Mouse (Mus musculus) gastrocnemius, postnatal 14 days (tissue): ENCODE measurements around the gene Ppip5k2. TPM values are rescaled to one million over a fixed set of nuclear protein-coding genes. Genes with fewer than 3 reads are reported as not detected.

Source experiments
- DNase-seq: peaks from one replicate; pipeline ENCODE4 v3.0.0; 2021; ENCODE audit warnings: mixed read lengths
- intact Hi-C: fragments of 180-260 bp; cut with DNase I; formaldehyde crosslinking; loops from one replicate; pipeline ENCODE4 v1.15.1; 2025; ENCODE audit warnings: low total_unique reads
- total RNA-seq, 2 experiments: library from RNA; stranded (reverse); gene quantifications; 2 replicates each; pipeline ENCODE4 v1.2.3; 2021

Ppip5k2 gene
- total RNA-seq, 2 experiments from 2014 or later, result 2.7 to 3.8 TPM

DNA sequence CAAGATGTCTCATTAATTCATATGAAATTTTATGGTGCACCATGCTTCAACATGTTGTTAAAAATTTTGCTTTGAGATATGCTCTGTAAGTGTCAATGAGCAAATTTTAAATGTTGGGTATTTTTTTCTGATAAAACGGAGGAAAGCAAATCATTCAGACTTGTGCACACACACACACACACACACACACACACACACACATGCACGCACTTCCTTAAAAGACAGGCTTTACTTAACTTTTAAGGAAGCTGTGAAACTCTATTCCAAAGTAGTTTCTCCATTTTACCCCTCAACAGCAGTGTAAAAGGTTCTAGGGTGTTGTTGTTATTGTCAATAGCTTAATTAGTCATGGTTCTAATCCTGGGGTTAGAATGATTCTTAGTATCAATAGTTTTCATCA, 94.1 kb downstream of the Ppip5k2 start:
- intact Hi-C loops, result no loop called here
- DNase-seq, result no peak

DNA sequence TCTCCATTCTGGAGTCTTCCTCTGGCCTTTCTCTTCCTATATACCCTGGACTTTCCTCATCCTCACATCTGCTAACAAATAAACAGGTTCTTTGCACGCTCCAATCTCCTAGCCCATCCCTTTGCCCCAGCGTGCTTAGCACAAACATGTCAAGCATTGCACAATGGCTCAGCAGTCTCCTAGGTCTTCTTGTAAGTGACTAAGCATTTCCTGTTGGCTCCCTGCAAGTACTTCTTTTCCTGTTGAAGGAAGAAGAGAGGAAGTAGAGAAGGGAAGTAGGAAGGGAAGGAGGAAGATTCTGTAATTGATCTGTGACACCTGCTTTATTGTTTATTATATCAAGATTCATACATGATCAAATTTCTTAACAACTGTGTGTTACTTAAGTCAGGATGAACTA, 97.4 kb downstream of the Ppip5k2 start:
- intact Hi-C loops, result no loop called here
- no peak for DNase-seq

DNA sequence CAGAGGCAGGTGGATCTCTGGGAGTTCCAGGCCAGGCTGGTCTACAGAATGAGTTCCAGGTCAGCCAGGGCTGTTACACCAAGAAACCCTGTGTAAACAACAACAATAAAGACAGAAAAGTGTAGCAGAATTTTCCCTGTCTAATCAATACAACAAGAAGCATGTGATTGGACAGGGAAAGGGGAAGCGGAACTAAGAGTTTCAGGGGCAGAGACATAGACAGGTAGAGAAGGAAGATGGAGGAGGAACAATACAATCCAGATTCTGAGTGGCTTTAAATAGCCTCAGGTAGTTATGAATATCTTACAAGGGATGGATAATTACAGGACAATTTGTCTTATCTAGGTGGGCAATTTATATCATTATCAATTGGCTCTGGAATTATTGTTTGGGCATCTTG, 102.9 kb downstream of the Ppip5k2 start:
- intact Hi-C loops, result no loop called here
- DNase-seq, result no peak

DNA sequence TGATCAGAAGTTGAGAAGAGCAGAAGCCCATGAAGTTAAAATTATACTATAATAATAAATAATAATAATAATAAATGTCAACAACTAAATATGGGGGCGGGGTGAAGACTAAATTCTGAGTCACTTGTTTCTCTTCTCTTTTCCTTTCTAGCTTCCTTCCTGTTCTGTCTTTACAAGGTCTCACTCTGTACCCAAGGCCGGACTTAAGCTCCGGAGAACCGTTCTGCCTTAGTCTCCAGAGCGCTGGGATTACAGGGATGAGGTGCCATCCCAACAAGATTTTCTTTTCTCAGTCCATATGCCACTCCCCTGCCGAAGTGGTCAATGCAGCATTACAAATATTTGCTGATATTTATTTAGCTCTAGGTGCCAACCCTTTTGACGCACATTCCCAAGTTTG, 107.9 kb downstream of the Ppip5k2 start:
- no peak for DNase-seq
- intact Hi-C loops, result no loop called here

DNA sequence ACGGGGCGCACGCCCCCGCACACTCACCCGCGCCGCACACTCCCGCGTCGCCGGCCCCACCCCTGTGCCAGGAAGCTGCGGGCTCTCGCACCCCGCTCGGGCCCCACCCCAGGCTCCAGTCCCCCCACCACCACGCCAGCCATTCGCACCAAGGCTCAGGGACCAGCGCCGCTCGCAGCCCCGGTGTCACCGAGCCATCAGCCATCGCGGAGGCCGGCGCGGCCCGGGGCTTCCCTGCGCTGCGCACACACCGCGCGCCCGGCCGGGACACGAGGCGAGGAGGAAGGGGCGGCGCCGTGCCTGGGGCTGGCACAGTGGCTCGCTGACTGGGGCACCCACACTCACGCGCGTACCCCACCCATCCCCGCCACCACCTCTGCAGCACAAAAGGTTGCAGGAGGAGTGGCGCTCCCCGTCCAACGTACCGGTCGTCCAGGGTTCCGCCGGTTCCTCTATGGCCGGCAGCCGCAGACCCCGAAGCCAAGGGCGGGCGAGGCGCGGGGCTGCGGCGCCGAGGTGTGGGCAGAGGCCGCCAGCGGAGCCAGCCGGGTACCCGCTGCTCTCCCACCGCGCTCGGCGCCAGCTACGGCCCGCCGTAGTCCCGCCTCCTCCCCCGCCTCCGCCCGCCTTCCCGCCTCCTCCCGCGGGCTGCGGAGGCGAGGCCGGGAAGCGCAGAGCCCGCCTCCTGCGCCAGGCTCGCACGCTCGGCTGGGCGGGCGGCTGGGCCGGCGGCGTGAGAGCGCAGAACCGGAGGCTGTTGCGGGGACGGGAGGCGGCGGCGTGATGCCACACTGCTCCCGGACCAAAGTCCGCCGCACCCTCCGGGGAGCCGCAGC, 108.6 kb downstream of the Ppip5k2 start, which contains the start of gene D1Ertd622e:
D1Ertd622e (minus strand) TSS at position 669 of the 836 bp plus-strand sequence.
- intact Hi-C loops, result no loop called here
- DNase-seq, result peak; percentile 80

DNA sequence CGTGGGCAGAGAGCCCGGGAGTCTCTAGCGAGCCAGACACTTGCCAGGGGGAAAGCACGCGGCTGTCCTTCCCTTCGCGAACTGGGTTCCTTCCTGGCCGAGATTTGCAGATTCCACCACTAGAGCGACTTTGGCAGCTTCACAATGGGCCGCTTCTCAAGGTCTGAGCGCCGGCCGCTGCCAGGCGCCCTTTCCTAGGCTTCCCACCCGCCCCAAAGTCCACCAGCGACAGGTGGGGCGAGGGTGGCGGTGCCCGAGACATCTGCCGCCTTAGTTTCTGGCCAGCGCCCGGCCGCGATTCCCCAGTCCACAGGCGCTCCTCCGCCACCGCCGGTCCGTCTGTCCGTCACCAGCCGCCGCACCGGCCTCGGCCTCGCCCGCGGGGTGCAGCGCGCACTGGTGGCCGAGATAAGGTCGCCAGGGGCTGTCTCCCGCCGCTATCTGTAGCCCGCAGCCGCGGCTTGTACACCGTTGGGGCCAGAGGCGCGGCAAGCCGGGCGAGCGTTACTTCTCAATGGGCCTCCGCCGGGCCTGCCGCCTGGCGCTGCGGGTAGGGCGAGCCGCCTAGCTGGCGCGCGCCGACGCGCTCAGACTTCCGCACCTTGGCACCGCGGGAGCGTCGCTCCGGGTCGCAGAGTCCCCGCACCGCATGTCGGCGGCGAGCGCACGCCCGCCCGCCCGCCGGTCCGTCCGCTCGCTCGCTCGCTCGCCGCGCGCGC, 109.4 kb downstream of the Ppip5k2 start:
- intact Hi-C loops, result no loop called here
- peak; percentile 78 for DNase-seq

DNA sequence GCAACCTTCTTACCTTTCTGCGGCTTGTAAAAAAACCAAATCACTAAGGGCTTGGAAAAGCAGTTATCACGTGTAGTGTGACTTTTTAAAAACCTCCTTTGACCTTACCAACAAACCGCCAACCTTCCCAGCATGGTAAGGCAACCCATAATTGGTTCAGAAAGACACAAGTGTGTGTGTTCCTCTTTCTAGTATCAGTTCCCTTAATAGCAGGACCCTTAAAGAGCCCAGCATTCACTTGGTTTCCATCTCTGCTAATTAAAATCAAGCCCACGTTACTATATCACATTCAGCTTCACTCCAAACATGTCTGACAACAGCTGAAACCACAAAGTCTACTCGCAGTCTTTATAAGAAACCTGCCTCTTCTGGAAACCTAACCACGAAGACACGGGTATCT, 110.8 kb downstream of the Ppip5k2 start:
- DNase-seq, result no peak
- intact Hi-C loops, result no loop called here

DNA sequence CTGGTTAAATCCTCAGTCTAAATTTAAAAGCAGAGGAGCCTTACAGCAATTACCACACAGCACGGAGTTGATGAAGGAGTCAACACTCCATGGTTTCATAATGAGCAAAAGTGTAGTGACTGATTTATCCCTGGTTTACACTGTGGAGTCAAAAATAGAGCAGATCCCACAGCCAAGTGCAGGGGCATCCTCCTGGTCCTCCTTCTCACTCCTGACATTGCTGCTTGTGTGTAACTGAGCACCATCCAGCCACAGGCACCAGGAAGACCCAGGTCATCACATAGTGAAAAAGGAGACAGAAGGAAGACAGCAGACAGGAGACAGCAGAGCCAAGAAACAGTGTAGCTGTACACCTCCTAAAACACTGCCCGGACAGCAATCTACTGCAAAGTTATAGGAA, 112.4 kb downstream of the Ppip5k2 start:
- intact Hi-C loops, result no loop called here
- DNase-seq, result peak; percentile 26

DNA sequence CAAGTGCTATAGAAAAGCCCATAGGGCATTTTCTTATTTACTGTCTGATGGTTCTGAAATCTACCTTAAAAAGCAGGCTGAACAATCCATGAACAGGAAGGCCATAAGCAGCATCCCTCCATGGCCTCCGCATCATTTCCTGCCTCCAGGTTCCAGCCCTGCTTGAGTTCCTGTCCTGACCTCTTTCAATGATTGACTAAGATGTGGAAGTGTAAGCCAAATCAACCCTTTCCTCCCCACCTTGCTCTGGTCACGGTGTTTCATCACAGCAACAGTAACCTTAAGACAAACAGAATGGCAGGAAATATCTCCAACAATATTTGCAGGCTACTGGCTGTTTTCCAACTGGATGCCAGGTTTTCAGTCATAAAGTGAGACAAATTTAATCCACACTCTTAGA, 113.0 kb downstream of the Ppip5k2 start:
- intact Hi-C loops, result no loop called here
- DNase-seq, result no peak

Other genes starting within 250 kb of the Ppip5k2 start
- 10 to 100 TPM; 14.9 to 31.9 TPM for gene D1Ertd622e, start 108.3 kb downstream of the Ppip5k2 start, total RNA-seq
- 1 to 10 TPM; 3.4 to 3.9 TPM for gene Gin1, start 239 bp downstream of the Ppip5k2 start, total RNA-seq